Mouse (Mus musculus): ENCODE measurements around the gene Ptprn2.

GRCm38 (mm10) chr12:116481921-116482320 lies 3.6 kb upstream of the Ptprn2 start:
- TF ChIP-seq EP300 (IDR thresholded peaks at IDR 0.05; ENCODE audit: low read depth) (no peak), CTCF (IDR thresholded peaks at IDR 0.05; ENCODE audit: low read depth) (no peak)

Measured in liver, postnatal 0 days (tissue).